Mouse (Mus musculus): ENCODE measurements at regions not wholly inside any gene's neighbourhood (a gene's known extent, or its start where the extent isn't known, plus 50 kb on each side); places are given as distances from the start of the nearest gene placed in this dataset.

DNA sequence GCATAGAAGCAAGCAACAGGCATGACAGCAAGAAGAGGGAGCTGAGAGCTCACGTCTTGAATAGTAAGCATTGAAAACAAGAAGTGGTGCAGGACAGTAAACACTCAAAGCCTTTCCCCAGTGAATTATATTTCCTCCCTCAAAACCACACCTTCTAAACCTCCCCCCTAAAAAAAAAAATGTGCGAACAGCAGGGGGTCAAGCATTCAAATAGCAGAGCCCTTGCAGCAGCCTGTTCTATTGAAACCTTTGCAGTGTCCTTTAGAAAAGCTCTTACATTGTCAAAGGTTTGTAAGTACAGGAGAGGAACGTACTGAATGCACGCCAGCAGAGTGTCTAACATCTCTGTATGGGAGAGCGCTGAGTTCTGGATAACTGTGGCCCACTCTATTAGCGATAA is 145.1 kb upstream of the Cd180 start:
- WGBS: 66% methylated on average over 6 of the region's 6 CpGs
- Histone ChIP-seq H3K27me3 (ENCODE audit: insufficient read depth, low read length) (no peaks in the 10 kb centered on the region; the same call in 1 of the 2 replicates), H3K4me3 (ENCODE audit: low read length) (no peak overlapping the region), H3K9me3 (ENCODE audit: low read length) (no peaks in the 10 kb centered on the region), H3K36me3 (ENCODE audit: insufficient read depth, low read length) (no peaks in the 10 kb centered on the region), H3K4me2 (replicated peaks; ENCODE audit: low read depth, low read length) (no peak overlapping the region), H3K9ac (replicated peaks; ENCODE audit: low read length) (no peak overlapping the region), H3K4me1 (ENCODE audit: insufficient read depth, low read length) (no peaks in the 10 kb centered on the region), H3K27ac (ENCODE audit: low read length) (no peak overlapping the region)
- ATAC-seq (ENCODE audit: low FRiP score, low TSS enrichment): no peak

- 39% methylated on average over 3 of the region's 3 CpGs for WGBS
- Histone ChIP-seq H3K9me3 (ENCODE audit: low read length) (no peaks in the 10 kb centered on the region), H3K36me3 (ENCODE audit: insufficient read depth, low read length) (no peaks in the 10 kb centered on the region), H3K4me1 (ENCODE audit: insufficient read depth, low read length) (no peaks in the 10 kb centered on the region), H3K4me2 (replicated peaks; ENCODE audit: low read depth, low read length) (no peak overlapping the region), H3K4me3 (ENCODE audit: low read length) (no peak overlapping the region), H3K9ac (replicated peaks; ENCODE audit: low read length) (no peak overlapping the region), H3K27me3 (ENCODE audit: insufficient read depth, low read length) (no peaks in the 10 kb centered on the region), H3K27ac (ENCODE audit: low read length) (no peak overlapping the region)
- ATAC-seq (ENCODE audit: low FRiP score, low TSS enrichment): no peak
These were observed 126.3 kb upstream of the Cd180 start for GRCm38 (mm10) chr13:102566846-102567572.

DNA sequence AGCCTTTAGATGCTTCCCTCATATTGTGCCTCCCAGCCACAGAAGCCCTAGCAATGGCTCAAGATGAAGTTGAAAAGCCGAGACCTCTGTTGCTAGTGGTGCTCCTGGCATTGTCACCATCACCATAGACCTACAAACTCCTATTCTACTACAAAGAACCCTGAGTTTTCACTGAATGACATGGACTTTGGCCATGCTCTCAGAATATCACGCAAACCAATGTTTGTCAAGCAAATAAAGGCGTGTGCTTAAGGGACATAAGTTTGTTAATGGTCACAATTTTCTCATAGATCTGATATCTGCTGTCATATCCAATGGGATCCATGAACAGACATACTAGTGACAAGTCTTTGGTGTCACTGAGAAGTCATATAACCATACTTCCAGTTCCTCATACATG is 123.8 kb upstream of the Cd180 start:
- Histone ChIP-seq H3K27ac (ENCODE audit: low read length) (no peak overlapping the region), H3K4me3 (ENCODE audit: low read length) (no peak overlapping the region), H3K9ac (replicated peaks; ENCODE audit: low read length) (no peak overlapping the region), H3K9me3 (ENCODE audit: low read length) (no peaks in the 10 kb centered on the region), H3K4me2 (replicated peaks; ENCODE audit: low read depth, low read length) (no peak overlapping the region), H3K36me3 (ENCODE audit: insufficient read depth, low read length) (no peaks in the 10 kb centered on the region), H3K4me1 (ENCODE audit: insufficient read depth, low read length) (no peaks in the 10 kb centered on the region), H3K27me3 (ENCODE audit: insufficient read depth, low read length) (no peaks in the 10 kb centered on the region)
- no peak for ATAC-seq (ENCODE audit: low FRiP score, low TSS enrichment)
- 91% methylated on average over 3 of the region's 3 CpGs for WGBS

DNA sequence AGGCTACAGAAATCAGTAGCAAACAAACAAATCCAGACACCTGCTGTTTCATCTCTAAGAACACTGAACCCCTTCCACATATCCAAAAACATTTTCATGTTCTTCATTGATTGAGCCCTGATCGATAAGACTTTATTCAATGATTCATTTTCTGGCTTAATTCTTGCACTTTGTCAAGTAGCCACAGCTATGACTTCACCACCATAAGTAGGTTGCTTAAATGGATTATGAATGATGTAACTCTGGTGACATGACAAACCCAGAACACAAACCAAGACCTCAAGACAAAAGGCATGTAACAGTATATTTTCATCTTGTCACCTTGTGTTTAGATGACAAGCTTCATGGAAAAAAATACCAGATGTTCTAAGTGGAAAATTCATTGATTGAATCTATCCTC is 123.1 kb upstream of the Cd180 start:
- 97% methylated on average over 1 of the region's 1 CpGs for WGBS
- H3K9me3 ChIP-seq (ENCODE audit: low read length): no peaks in the 10 kb centered on the region

GRCm38 (mm10) chr13:102573286-102573921 is 120.0 kb upstream of the Cd180 start:
- no peak overlapping the region for H3K4me2 ChIP-seq (replicated peaks; ENCODE audit: low read depth, low read length)
- no peak overlapping the region for H3K4me3 ChIP-seq (ENCODE audit: low read length)
- no peak for ATAC-seq (ENCODE audit: low FRiP score, low TSS enrichment)

More for the DNA sequence above, 123.1 kb upstream of the Cd180 start:
- Histone ChIP-seq H3K4me3 (ENCODE audit: low read length) (no peak overlapping the region), H3K36me3 (ENCODE audit: insufficient read depth, low read length) (no peaks in the 10 kb centered on the region), H3K4me1 (ENCODE audit: insufficient read depth, low read length) (no peaks in the 10 kb centered on the region), H3K27me3 (ENCODE audit: insufficient read depth, low read length) (no peaks in the 10 kb centered on the region), H3K4me2 (replicated peaks; ENCODE audit: low read depth, low read length) (no peak overlapping the region), H3K9ac (replicated peaks; ENCODE audit: low read length) (no peak overlapping the region), H3K27ac (ENCODE audit: low read length) (no peak overlapping the region)
- ATAC-seq (ENCODE audit: low FRiP score, low TSS enrichment): no peak

GRCm38 (mm10) chr13:102576871-102577662 is 116.3 kb upstream of the Cd180 start:
- Histone ChIP-seq H3K36me3 (ENCODE audit: insufficient read depth, low read length) (no peaks in the 10 kb centered on the region), H3K4me2 (replicated peaks; ENCODE audit: low read depth, low read length) (no peak overlapping the region), H3K9me3 (ENCODE audit: low read length) (no peaks in the 10 kb centered on the region), H3K9ac (replicated peaks; ENCODE audit: low read length) (no peak overlapping the region), H3K4me3 (ENCODE audit: low read length) (no peak overlapping the region), H3K27ac (ENCODE audit: low read length) (no peak overlapping the region), H3K27me3 (ENCODE audit: insufficient read depth, low read length) (no peaks in the 10 kb centered on the region), H3K4me1 (ENCODE audit: insufficient read depth, low read length) (no peaks in the 10 kb centered on the region)
- 52% methylated on average over 7 of the region's 7 CpGs for WGBS
- ATAC-seq (ENCODE audit: low FRiP score, low TSS enrichment): no peak

More at GRCm38 (mm10) chr13:102573286-102573921, 120.0 kb upstream of the Cd180 start:
- Histone ChIP-seq H3K9ac (replicated peaks; ENCODE audit: low read length) (no peak overlapping the region), H3K36me3 (ENCODE audit: insufficient read depth, low read length) (no peaks in the 10 kb centered on the region), H3K4me1 (ENCODE audit: insufficient read depth, low read length) (no peaks in the 10 kb centered on the region), H3K27ac (ENCODE audit: low read length) (no peak overlapping the region), H3K27me3 (ENCODE audit: insufficient read depth, low read length) (no peaks in the 10 kb centered on the region), H3K9me3 (ENCODE audit: low read length) (no peaks in the 10 kb centered on the region)
- 73% methylated on average over 5 of the region's 5 CpGs for WGBS

DNA sequence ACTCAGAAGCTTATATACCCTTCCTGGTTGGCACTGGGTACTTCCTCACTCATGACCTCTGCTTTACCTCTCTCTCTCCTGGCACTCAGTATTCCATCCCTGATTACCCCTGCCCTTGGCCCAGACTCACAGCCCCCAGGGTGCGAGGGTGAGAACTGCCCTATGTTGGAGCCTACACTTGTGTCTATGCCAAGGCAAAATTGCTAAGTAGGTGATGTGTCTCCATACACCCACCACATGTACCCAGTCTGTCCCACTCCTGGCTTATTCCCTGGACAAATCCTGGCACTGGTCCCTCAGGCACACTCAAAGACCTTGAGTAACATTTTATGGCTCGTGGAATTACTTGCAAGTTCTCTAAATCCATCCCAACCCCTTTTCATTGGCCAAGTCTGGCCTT is 114.5 kb upstream of the Cd180 start:
- Histone ChIP-seq H3K27me3 (ENCODE audit: insufficient read depth, low read length) (no peaks in the 10 kb centered on the region), H3K9me3 (ENCODE audit: low read length) (no peaks in the 10 kb centered on the region), H3K4me2 (replicated peaks; ENCODE audit: low read depth, low read length) (no peak overlapping the region), H3K4me3 (ENCODE audit: low read length) (no peak overlapping the region), H3K36me3 (ENCODE audit: insufficient read depth, low read length) (no peaks in the 10 kb centered on the region), H3K4me1 (ENCODE audit: insufficient read depth, low read length) (peaks cover 4% of the 10 kb centered on the region; the same call in 1 of the 2 replicates), H3K9ac (replicated peaks; ENCODE audit: low read length) (no peak overlapping the region), H3K27ac (ENCODE audit: low read length) (no peak overlapping the region)
- WGBS: 79% methylated on average over 2 of the region's 2 CpGs
- ATAC-seq (ENCODE audit: low FRiP score, low TSS enrichment): no peak

GRCm38 (mm10) chr13:102579638-102580037 is 113.7 kb upstream of the Cd180 start:
- WGBS: 88% methylated on average over 3 of the region's 3 CpGs
- no peak for ATAC-seq (ENCODE audit: low FRiP score, low TSS enrichment)
- no peak overlapping the region for H3K4me2 ChIP-seq (replicated peaks; ENCODE audit: low read depth, low read length)

GRCm38 (mm10) chr13:102583984-102584645 is 109.2 kb upstream of the Cd180 start:
- Histone ChIP-seq H3K4me2 (replicated peaks; ENCODE audit: low read depth, low read length) (no peak overlapping the region), H3K27ac (ENCODE audit: low read length) (0 out of 2 replicates have a peak overlapping the region, but pooled peaks have one; percentile 3), H3K4me1 (ENCODE audit: insufficient read depth, low read length) (peaks cover 4% of the 10 kb centered on the region; the same call in 1 of the 2 replicates), H3K9me3 (ENCODE audit: low read length) (no peaks in the 10 kb centered on the region), H3K9ac (replicated peaks; ENCODE audit: low read length) (no peak overlapping the region), H3K36me3 (ENCODE audit: insufficient read depth, low read length) (no peaks in the 10 kb centered on the region), H3K4me3 (ENCODE audit: low read length) (no peak overlapping the region), H3K27me3 (ENCODE audit: insufficient read depth, low read length) (0 out of 2 replicates have a peak, but pooled peaks cover 3% of the 10 kb centered on the region)
- 51% methylated on average over 12 of the region's 12 CpGs for WGBS
- no peak for ATAC-seq (ENCODE audit: low FRiP score, low TSS enrichment)

More at GRCm38 (mm10) chr13:102579638-102580037, 113.7 kb upstream of the Cd180 start:
- H3K27me3 ChIP-seq (ENCODE audit: insufficient read depth, low read length): no peaks in the 10 kb centered on the region
- H3K9me3 ChIP-seq (ENCODE audit: low read length): no peaks in the 10 kb centered on the region
- H3K27ac ChIP-seq (ENCODE audit: low read length): no peak overlapping the region
- no peak overlapping the region for H3K9ac ChIP-seq (replicated peaks; ENCODE audit: low read length)
- peaks cover 4% of the 10 kb centered on the region; the same call in 1 of the 2 replicates for H3K4me1 ChIP-seq (ENCODE audit: insufficient read depth, low read length)
- H3K4me3 ChIP-seq (ENCODE audit: low read length): no peak overlapping the region
- no peaks in the 10 kb centered on the region for H3K36me3 ChIP-seq (ENCODE audit: insufficient read depth, low read length)
